Mouse (Mus musculus) G1E (cell line): ENCODE measurements around the gene Rpn2.

Source experiments
- CTCF ChIP-seq: IDR thresholded peaks from 2 replicates; pipeline ENCODE4 v1.5.1; 2012; ENCODE audit warnings: low read depth, low read length, inconsistent platforms, mixed read lengths
- GATA1 ChIP-seq: IDR thresholded peaks from 2 replicates; pipeline ENCODE4 v1.6.1; 2012; ENCODE audit warnings: borderline replicate concordance, low read length, inconsistent platforms, mixed read lengths
- GATA2 ChIP-seq: IDR thresholded peaks from 2 replicates; pipeline ENCODE4 v1.6.1; 2012; ENCODE audit warnings: low read depth, low read length, inconsistent platforms, borderline replicate concordance
- TAL1 ChIP-seq: conservative IDR thresholded peaks from 2 replicates; pipeline ENCODE4 v1.6.1; 2012; ENCODE audit warnings: low read depth, low read length, inconsistent platforms, mixed read lengths

DNA sequence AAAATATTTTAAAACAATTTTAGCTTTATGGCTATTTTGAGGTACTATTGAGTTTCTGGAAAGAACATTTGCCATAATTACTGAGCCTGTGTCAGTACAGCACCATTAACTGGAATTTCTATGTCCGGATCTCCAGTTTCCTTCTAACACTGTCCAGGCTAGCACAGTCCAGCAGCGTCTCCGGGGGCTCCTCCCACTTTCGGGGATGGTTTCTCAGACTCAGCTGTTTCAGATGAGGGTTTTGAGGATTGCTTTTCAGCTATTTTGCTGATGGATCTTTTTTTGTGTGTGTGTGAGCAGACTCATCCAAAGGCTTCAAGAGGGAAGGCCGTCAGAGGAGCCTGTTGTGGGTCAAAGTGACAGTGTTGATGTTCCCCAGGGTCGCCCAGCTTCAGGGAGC is 92.9 kb downstream of the Rpn2 start:
- TF ChIP-seq CTCF (no peak), GATA1 (no peak), TAL1 (no peak), GATA2 (no peak)
